Mouse (Mus musculus) c-Kit-positive CD71-positive TER-119-positive erythroid progenitor cells, embryonic 14.5 days (primary cell): Measurements from ENCODE around the gene Trpm6.
A peak's percentile ranks its signal among the peaks of the same experiment; 100 is the strongest.

Source experiments
- DNase-seq: peaks from one replicate; pipeline ENCODE4 v3.0.0-alpha.2; 2013; ENCODE audit warnings: low spot score

Gene Trpm6

DNA sequence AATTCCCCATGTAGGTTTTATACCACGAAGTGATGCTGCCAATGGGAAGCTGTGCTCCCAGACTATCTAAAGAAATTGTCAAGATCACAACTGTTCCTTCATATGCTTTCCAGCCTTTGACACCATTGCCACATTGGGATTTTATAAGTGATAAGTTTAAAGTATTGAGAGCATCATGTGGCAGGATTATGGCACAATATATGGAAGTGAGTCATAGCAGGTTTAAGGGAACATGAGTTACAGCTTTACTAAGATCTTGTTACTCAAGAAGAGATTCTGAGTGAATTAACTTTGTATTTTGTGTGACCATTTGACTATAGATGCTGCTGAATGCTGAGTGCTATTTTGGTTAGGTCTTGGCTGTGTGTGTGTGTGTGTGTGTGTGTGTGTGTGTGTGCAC lies 21.8 kb downstream of the Trpm6 start:
- no peak for DNase-seq

DNA sequence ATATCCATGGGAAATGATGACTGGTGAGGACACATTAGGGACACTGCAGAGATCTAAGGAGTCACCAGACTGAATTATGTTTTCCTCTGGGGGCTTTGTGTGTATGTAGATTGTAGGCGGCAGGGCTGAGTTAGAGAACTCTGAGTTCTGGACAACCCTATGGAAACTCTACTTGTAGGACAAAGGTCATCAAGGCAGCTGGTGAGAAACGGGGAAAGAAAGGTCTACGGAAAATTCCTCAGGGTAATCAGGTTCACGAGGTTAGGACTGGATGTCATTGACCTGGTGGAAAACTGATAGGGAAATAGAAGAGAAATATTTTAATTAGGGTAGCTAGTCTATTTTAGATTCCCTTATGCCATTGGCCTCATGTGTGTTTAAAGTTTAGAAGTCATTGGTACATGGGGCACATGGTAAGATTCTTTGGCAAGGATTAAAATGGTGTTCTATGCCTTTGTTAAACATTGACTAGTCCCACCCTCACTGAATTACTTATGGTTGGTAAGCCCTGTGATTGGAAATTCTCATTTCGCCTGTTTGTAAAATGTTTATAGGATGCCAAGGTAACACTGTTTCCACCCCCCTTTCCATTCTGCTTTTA lies 23.2 kb downstream of the Trpm6 start:
- no peak for DNase-seq

DNA sequence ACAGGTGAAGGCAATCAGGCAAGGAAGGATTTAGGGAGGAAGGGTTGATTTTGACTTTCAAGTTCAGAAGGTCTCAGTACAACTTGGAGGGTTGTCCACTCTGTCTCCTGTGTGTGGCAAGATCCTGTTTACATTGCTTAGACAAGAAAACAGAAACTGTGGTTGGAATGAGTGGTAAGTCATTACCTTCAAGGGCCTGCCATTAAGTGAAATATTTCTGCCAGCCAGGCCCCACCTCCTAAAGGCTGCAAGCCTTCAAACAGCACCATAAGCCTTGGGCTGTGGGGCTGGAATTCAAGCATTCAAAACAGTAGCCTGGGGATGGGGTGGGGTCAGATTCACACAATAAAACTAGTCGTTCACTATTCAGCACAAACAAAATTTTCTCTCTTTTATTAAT lies 24.3 kb downstream of the Trpm6 start:
- no peak for DNase-seq

DNA sequence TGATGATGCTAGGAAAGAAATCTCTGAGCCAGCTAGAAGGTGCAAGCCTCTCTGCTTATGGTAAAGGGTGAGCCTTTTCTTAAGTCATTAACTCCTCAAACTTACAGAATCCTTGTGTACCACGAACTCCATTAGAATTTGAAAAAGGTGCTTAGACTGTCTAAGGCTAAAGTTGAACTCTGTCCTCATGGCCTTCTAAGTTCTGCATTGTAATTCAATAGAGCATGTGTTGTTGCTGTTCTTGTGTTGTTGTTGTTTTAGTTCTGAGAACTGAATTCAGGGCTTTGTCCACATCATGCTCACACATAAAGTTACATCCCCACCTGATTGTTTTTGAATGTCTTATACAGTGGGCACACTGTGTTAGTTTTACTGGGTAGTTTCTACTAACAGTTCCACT lies 49.9 kb downstream of the Trpm6 start:
- DNase-seq: no peak

DNA sequence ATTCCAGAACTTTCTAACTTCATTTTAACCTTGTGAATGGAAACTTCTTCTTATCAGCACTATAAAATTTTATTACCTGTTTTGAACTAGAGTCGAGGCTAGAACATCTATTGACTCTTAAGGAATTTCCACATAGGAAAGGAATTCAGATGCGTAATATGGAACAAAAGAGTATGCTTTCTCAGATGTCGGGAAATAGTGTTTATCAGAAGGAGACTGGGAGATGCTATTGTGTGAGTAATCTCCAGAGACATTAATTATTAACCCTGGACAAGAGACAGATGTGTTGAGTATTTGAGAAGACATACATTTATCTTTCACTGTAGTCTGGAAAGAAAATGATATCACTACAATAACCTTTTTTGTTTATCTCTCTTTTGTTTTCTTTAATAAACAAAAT lies 61.5 kb downstream of the Trpm6 start:
- no peak for DNase-seq

DNA sequence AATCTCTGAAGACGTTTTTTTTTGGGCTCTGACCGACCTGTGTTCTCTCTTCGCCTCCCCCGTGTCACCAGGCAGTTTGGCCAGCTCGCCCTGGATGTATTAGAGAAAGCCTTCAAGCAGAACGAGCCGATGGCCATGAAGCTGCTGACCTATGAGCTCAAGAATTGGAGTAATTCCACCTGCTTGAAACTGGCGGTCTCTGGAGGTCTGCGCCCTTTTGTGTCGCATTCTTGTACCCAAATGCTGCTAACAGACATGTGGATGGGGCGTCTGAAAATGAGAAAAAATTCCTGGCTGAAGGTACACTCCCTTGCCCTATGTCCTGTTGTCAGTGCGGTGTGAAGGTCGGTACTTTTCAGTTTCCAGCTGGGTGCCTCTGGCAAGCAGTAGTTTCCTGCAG lies 65.4 kb downstream of the Trpm6 start:
- no peak for DNase-seq

DNA sequence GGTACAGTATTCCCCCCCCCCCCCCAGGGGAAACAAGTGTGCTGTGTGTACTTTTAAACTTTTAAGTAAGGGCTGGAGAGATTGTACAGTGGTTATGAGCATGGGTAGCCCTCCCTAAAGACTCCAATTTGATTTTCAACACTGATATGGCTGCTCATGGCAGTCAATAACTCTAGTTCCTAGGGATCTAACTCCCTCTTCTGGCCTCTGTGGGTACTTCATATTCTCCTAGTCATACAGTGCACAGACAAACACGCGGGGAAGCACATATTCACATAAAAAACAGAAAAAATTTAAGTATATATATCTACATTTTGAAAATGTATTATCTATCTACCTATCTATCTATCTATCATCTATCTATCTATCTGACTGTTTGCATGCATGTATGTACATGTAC lies 67.6 kb downstream of the Trpm6 start:
- DNase-seq: peak; percentile 13

DNA sequence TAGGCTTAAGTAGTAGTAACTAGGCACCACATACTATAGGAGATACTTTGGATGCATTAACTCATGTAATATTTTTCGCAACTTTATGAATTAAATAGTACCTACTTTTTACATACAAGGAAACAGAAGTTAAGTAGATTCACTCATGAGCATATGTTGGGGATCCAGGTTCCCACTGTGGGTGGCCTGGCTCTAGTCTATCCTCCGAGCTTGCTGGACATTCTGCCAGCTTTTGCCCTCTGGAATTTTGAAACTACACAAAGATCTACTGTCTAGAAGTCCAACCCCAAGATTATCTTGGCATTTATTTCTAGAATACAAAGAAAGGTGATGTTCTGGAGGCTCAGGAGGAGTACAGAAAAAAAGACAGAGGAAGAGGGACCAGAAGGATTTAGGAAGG lies 78.8 kb downstream of the Trpm6 start:
- no peak for DNase-seq

DNA sequence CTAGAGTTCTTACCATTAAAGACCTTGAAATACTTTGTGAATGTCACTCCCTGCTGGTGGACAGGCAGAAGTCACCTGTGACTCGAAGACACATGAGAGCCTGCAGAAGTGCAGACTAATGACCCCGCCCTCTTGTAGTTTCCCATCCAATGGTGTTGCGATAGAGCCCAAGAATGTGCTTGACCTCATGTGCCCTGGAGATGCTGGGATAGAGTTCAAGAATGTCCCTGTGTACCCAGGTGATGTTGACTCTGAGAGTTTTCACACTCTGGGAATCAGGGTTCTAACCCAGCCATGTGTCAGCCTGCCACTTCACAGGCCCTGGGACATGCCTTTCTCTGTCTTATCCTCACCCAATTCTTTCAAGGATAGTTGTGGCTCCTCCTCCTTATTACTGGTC lies 81.4 kb downstream of the Trpm6 start:
- no peak for DNase-seq

DNA sequence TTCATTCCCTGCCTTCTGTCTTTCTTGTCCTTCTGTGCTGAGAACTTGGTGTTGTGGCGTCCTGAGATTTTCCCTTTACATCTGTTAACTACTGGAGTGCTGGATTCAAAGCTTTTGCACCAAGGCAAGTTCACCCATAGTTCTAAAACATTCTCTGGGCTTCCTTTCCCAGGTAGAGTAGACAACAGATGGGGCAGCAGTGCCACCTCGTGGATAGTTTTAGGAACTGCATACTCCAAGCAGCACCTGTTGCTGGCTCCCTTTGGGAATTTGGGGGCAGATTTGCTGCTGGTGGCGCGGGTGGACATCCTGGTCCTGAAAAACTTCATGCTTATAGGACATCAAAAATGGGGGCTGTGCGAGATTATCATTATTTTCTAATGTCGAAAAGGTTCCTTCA lies 85.2 kb downstream of the Trpm6 start:
- peak; percentile 42 for DNase-seq

DNA sequence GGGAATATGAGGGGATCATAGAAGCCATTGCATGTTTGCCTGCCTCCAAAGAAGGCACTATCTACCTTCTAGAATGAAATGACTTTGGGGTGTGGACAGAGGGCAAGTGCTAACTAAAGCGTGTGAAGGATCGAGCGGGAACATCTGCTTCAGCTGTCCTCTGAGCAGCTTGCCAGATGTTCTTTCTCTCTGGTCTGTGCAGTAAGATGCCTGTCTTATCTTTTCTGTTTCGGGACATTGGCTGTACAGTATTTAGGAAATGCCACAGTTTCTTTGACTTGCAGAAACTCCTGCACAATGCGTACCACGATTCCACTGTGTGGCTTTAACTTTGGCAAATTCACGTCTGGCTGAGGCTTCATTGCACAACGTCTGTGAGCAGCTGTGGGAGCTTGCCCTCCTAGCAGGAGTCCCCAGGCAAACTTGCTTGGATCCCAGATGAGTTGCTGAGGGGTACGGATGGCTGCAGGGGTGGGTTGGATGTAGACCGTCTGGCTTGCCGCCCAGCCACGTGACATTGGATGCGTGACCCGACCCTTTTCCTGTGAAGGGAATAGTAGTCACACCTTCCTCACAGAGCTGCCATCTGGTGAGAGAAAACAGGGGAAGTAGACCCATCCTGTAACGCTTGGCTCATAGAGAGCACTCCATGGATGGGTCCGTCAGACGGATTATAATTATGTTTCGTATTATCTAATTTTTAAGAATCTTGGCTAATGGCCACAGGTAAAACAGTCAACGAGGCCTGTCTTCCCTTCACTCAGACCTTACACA lies 92.2 kb downstream of the Trpm6 start:
- no peak for DNase-seq

DNA sequence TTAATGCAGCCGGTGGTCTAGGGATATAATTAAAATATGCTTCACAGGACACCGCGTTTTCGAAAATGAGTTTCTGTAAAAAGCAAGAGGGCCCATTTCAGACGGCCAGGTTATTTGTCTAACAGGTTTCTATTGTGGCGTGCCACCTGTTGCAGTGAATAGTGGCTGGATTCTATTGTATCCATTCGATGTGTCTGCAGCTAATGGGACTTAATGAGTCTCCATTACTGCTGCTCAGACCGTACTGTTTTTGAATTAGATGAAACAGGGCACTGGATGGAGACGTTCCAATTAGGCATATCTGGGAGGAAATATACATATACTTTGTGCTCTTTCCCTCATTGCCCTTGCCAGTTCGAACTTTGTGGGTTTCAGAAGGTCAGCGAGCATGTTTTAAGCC lies 92.8 kb downstream of the Trpm6 start:
- no peak for DNase-seq

DNA sequence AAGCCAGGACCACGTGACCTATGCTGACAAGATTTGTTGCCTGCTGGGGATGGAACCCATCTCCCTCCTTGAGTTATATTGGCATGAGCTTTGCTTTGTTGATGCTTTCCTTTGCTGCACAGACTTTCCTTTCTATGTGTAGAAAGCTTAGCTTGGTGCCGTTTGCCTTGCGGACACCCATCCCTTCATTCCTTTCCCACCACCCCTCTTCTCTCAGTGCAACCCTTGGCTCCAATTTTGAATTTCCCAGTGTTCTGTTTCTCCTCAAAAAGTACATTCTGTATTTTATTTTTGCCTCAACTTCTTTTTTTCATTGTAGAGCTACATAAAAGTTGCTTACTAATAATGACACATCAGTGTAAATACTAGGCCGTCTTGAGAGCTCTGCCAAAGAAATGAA lies 96.6 kb downstream of the Trpm6 start:
- DNase-seq: no peak

DNA sequence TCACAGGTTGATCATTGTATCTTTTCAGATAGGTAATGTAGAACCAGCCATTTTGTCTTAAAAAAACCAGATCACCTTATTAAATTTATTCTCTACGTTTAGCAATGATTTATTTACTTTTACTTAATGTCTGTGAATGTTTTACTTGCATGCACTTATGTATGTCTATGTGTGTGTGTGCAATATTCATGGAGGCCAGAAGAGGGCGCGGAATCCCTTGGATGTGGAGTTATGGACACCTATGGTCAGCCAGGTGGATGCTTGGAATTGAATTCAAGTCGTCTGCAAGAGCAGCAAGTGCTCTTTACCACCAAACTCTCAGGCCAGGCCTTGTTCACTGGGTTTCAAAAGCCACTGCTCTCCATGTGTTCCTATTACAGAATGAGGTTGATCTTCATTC lies 118.5 kb downstream of the Trpm6 start:
- DNase-seq: no peak

DNA sequence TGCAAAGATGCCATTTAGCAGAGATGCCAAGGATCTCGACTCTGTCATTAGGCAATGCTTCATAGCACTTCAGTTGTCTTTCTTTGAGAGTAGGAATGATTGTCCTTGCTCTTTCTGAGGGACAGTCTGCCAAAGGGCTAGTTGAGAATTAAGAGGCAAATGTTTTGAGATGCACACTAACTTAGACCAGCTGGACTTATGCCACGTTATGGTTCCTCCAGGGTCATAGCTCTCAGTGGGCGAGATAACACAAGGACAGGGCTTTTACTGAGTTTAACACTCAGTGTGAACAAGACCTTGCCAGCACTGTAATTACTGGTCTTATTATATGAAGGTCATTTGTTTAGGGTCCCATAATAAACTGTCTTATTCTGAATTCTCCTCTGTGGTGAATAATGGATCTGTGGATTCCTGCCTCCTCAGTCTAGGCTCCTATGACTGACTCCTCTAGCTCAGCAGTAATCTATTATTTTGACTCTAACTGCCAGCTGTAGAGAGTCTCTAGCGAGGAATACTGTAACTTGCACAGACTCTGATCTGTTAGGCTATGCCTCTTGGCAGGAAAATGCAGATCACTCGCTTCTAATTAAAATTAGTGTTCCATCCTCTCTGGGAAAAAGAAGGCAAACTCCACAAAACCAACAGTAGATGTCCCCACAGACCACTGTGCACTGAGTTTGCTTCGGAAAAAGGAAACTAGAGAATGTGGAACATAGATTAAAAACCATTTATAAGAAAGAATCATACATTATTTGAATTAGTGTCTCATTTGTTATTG lies 123.2 kb downstream of the Trpm6 start:
- DNase-seq: no peak

DNA sequence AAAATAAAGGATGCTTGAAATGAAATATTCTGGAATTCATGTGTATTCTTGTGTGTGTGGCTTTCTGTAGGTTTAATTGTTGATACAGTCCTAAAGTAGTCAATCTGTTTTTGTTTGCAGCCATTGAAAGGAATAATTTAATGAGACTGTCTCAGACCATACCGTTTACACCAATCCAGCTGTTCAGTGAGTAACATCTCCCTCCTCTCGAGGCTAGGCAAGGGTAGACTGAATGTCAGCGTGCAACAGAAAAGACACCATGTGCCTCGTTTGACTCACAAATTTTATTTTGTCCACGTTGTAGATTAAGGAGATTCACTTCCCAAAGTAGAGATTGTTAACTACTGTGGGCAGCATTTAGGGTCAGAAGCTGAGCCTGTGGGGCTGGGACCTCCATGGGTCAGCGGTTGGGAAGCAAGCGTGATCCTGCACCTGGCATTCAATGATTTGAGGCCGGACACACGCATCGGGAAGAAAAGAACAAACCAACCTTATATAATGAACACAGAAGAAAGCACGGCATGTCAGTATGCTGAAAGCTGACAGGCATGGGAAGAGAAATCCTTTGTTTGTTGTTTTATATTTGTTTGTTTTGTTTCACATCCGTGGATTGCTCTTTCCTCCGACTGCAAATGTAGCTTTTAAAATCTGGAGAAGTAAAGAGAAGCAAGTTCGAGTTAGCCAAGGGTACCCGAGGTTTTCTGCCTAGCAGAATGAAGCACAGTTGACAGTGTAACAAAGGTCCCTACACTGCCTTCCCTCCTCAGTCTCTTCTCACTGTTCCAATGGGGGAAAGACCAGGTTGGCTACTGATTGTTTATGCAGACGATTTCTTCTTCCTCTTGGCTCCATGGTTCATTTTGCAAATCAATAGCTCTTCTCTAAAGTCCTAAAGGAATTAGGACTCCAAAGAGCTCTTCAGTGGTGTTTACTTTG lies 124.2 kb downstream of the Trpm6 start:
- no peak for DNase-seq

DNA sequence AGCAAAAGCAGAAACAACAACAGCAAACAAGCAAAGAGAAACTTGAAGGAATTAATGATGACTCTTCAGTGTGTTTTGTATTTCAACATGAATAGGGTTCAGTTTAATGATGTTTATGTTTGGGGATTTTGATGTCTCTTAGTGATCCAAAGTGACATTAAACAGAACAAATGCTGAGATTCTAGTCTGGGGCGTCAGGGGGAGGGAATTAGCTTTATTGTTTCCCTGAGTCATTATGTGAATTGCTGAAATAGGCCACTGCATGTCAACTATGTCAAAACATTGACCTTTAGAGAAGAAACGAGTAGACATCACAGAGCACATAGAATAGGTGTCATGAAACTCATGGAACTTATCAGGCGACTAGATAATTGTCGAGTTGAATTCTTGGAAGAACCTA lies 129.5 kb downstream of the Trpm6 start:
- no peak for DNase-seq

DNA sequence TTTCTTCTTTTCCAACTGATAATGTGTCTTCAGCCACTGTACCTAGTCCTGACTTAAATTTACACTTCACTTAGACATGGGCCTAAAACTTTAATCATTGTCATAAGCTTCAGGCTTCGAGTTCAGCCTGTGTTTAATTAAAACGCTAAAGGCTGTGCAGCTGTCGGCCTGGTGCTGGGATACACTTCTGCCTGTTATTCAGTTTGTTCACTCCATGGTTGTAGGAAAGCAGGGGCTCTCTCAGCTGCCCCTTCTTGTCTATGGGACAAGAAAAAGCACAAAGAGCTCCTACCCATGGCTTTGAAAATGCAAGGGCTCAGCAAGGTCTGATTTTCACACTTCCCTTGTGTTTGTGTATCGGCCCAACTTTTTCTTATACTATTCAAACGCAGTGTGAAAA lies 131.4 kb downstream of the Trpm6 start:
- DNase-seq: no peak

DNA sequence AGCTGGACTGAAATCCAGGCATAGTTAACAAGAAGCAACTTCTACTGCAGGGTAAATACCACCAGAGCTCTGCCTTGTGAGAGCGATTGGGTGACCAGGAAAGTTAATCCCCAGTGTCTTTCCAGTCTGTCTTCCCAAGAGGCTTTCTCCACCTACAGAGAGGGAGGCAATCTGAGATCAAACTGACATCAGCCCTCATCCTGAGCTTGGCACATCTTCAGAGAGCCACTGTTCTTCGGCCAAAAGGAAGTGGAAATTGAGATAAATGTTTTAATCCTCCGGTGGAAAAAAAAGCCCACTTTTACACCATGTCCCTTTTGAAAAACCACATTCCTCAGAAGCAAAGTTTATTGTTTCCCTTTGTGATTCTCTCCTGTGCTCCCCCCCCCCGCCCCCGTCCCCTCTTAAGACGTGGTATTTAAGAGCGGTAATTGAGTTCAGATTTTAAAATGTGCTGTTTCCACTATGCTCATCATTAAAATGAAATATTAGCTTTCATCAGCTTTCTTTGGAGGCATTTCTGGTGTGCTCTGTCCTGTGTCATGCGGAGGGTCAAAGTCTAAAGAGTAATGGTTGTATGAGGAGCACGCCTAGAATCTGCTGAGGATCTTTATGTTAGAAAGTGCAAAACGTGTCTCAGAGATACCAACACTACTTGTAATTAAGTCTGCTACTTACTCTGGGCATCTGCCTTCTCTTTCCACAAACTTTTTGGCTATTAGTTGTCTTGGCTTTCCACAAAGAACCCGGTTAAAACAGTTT lies 138.0 kb downstream of the Trpm6 start:
- DNase-seq: no peak

DNA sequence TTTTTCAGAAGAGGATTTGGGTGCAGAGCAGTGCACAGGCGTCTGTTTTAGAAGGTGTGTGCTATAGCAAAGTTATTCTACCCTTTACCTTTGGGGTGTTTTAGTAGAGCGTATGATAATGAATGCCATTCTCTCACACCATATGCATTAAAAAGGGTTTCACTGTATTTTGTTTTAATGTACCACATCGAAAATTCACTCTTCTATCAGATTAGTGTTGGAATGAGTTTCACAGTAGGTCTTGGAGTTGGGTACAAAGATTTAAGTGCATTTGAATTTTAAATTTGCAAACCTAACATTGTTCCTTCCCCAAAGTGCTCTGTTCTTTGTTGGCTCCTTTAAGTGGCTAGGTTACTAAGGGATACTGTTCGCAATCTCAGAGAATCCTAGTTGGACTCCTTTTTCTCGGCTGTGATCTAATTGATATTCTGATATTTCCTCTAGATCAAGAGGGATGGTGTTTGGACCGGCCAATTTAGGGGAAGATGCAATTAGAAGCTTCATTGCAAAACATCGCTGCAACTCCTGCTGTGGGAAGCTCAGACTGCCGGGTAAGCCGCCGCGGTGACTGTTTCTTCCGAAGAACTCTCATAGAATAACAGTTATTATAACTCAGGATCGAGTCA lies 138.8 kb downstream of the Trpm6 start:
- DNase-seq: no peak

DNA sequence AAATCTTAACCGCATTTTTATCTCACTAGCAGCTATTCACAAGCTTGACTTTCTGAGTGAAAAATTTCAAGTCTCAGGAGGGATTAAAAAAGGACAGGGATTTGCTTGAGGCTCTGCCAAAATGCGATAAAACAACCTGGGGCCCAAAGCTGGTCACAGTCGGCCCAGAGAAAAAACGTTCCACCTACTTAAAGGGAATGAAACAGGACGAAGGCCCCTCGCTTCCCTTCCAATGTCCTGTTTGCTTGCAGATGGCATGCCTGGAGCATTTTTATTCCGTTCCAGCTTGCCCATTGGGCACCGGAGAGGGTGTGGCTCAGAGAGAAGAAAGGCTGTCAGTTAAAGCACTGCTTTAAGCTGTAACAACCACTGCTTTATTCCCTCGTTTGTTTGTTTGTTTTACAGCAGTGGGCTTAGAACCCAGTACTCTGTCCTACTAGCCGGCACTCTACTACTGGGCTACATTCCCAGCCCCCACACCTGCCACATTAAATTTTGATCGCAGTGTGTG lies 139.4 kb downstream of the Trpm6 start:
- no peak for DNase-seq
